Mouse (Mus musculus) brain, adult 2 months (tissue): ENCODE results near the gene Gucy2d.

Source experiments
- DNase-seq: peaks from one replicate; pipeline ENCODE4 v3.0.0; 2011; ENCODE audit warnings: low read depth, low spot score

Gene Gucy2d

GRCm38 (mm10) chr7:98522576-98522975 lies 82.4 kb downstream of the Gucy2d start:
- DNase-seq = no peak

- no peak for DNase-seq
Measured at GRCm38 (mm10) chr7:98523070-98523812, 83.0 kb downstream of the Gucy2d start.

GRCm38 (mm10) chr7:98523813-98524361 lies 83.7 kb downstream of the Gucy2d start:
- peak; percentile 49 for DNase-seq

GRCm38 (mm10) chr7:98524401-98524800 lies 84.2 kb downstream of the Gucy2d start:
- no peak for DNase-seq

- DNase-seq = no peak
Measured at GRCm38 (mm10) chr7:98524869-98525699, 84.9 kb downstream of the Gucy2d start.
